Mouse (Mus musculus): ENCODE measurements around the gene Mocs1.

- no peak; the same call in 1 of the 2 replicates for TF ChIP-seq CTCF (IDR thresholded peaks at IDR 0.05; ENCODE audit: control insufficient read depth, insufficient read depth, insufficient replicate concordance, low read depth, low read length)
- TF ChIP-seq POLR2A (IDR thresholded peaks at IDR 0.05; ENCODE audit: control insufficient read depth, low read depth, low read length), result no peak
Observed at GRCm38 (mm10) chr17:49394836-49395235, 33.3 kb upstream of the Mocs1 start.

Measured in testis, adult 2 months (tissue).